ENCODE assay signal across 8 mouse cellular contexts in the genomic region with DNA sequence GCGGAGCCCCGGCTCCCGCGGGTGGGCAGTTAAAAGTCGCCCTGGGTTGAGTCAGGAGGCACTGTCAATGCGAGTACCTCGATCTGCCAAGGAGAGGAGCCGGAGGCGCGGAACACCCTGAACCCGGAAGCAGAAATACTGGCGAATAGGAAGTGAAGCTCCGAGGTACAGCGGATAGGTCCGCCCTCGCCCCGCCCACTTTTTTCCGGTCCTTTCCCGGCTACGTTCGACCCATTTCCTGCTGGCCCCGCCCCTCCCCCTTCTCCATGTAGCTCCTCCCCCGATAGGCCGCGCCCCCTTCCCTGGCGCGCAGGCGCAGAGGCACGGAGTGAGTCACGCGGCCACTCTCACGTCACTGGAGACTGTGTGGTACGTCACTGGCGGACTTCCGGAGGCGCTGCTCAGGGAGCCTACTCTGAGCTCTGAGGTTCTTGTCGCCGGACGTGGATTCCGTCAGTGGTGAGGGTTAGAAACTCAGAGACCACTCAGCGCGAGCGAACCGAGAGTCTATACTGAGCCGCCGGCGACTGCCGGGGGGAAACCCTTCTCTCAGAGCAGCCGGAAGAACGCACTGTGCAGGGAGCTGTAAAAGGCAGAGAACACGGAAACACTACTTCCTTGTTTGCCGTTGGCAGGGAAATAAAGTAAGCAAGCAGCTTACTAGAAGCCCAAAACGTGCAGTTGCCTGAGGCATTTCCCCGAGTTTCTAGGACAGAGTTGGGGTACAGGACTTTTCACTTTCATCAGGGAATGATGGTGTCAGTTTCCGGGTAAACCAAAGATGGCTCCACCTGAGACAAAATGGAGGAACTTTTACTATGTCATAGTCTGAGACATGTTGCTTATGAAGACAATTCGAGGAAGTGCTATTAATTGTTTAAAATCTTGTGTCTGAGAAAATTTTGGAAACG. TPM values are rescaled to one million over a fixed set of nuclear protein-coding genes. Genes with fewer than 3 reads are reported as not detected.
DNase-seq lines count a peak whose midpoint lies in the region; ATAC-seq and TF ChIP-seq lines count a peak whose summit lies in the region.

A gene (minus strand): TSS at position 140 of the 911 bp plus-strand sequence.

- WGBS in hindbrain, postnatal 0 days: 3% methylated on average over 55 of the region's 57 CpGs

- H3K36me3 ChIP-seq in hindbrain, postnatal 0 days (ENCODE audit: insufficient read depth, low read length): no peaks in the 10 kb centered on the region

- H3K9ac ChIP-seq in hindbrain, postnatal 0 days (replicated peaks; ENCODE audit: low read length): peak within 1 kb of the TSS; percentile 92

- H3K4me3 ChIP-seq in gastrocnemius, adult 2 months: peak within 1 kb of the TSS; percentile 99
- peak within 1 kb of the TSS; percentile 94 for H3K4me3 ChIP-seq in hindbrain, postnatal 0 days (ENCODE audit: low read length)
- H3K4me3 ChIP-seq in left cerebral cortex, adult 2 months: peak within 1 kb of the TSS; percentile 99

- H3K9me3 ChIP-seq in hindbrain, postnatal 0 days (ENCODE audit: low read length): no peaks in the 10 kb centered on the region

- no peaks in the 10 kb centered on the region for H3K27me3 ChIP-seq in hindbrain, postnatal 0 days (ENCODE audit: insufficient read depth, low read length)

- no peak for TF ChIP-seq CTCF in gastrocnemius, adult 2 months (IDR thresholded peaks at IDR 0.05)
- peak; percentile 24; the same call in 1 of the 2 replicates for TF ChIP-seq CTCF in hindbrain, postnatal 0 days (IDR thresholded peaks at IDR 0.05; ENCODE audit: low read depth)
- TF ChIP-seq CTCF in left cerebral cortex, adult 2 months (IDR thresholded peaks at IDR 0.05): no peak

- H3K4me2 ChIP-seq in hindbrain, postnatal 0 days (ENCODE audit: low read depth, low read length): peak within 1 kb of the TSS; percentile 99

- ATAC-seq in common myeloid progenitor, adult 5-6 weeks (replicated peaks; ENCODE audit: low read depth, poor library complexity, severe bottlenecking): peak; percentile 85
- peak; percentile 99 for ATAC-seq in hindbrain, postnatal 0 days
- ATAC-seq in megakaryocyte, adult 5-6 weeks (ENCODE audit: poor library complexity, severe bottlenecking): peak; percentile 78

- intact Hi-C loops in gastrocnemius, adult 2 months (cut with DNase I): no loop called here
- intact Hi-C loops in left cerebral cortex, adult 2 months (cut with DNase I): loop anchor here (1.0 to 10.0 kb wide), 3 partner anchors 1300 to 1759 kb away; a partner anchor contains a TSS

- DNase-seq in ZHBTc4 (ENCODE audit: low read depth, low spot score): peak; percentile 99
- DNase-seq in gastrocnemius, adult 2 months: peak; percentile 100
- peak; percentile 100 for DNase-seq in hindbrain, postnatal 0 days (ENCODE audit: low spot score)
- DNase-seq in left cerebral cortex, adult 2 months (ENCODE audit: extremely low spot score in 1 of 2, low spot score in 2 of 2): peak; percentile 99 to 100
- peak; percentile 99 for DNase-seq in right cerebral cortex, adult 2 months (ENCODE audit: low spot score in 2 of 2)
- peak; percentile 100 for DNase-seq in urinary bladder, postnatal 14 days (ENCODE audit: low spot score)

- H3K4me1 ChIP-seq in hindbrain, postnatal 0 days (ENCODE audit: insufficient read depth, low read length): peaks cover 11% of the 10 kb centered on the region; the same call in 1 of the 2 replicates

- H3K27ac ChIP-seq in gastrocnemius, adult 2 months: peak within 1 kb of the TSS; percentile 98
- H3K27ac ChIP-seq in hindbrain, postnatal 0 days: peak within 1 kb of the TSS; percentile 97
- peak within 1 kb of the TSS; percentile 93 for H3K27ac ChIP-seq in left cerebral cortex, adult 2 months

RNA-seq across cellular contexts. Expression of the gene that starts here (rescaled TPM):
- 34.3 and 41.6 TPM in 2 replicates for total RNA-seq in common myeloid progenitor, adult 5-6 weeks (2017)
- 10 to 100 TPM; 22.1 to 23.2 TPM for total RNA-seq in gastrocnemius, adult 2 months (2021)
- total RNA-seq in hindbrain, postnatal 0 days (2014; rRNA removed): 40.1 and 40.8 TPM in 2 replicates
- 16.7 and 17.2 TPM in 2 replicates for polyA plus RNA-seq in hindbrain, postnatal 0 days (2015; fragmentation: Nextera tagmentation; extraction: Ambion mirVana)
- total RNA-seq in left cerebral cortex, adult 2 months (2021): 10 to 100 TPM; 23.0 to 24.3 TPM
- total RNA-seq in megakaryocyte, adult 5-6 weeks (2015): 30.0 and 32.1 TPM in 2 replicates
- 31.2 and 34.1 TPM in 2 replicates for total RNA-seq in megakaryocyte, adult 5-6 weeks (2017)

Comparison
In these comparisons a context has a peak if more than half of its experiments do, and no peak if none do; other contexts are left out.
1. Peak in every context shown above with its lines: DNase-seq, ATAC-seq, H3K4me3 ChIP-seq and H3K27ac ChIP-seq.